Mouse (Mus musculus) ES-Bruce4 (cell line): ENCODE results near the gene Mlf2.

Source experiments
- CTCF ChIP-seq: IDR thresholded peaks from one replicate; pipeline ENCODE4 v1.8.1; 2011; ENCODE audit warnings: low read depth, low read length
- POLR2A ChIP-seq: IDR thresholded peaks from one replicate; pipeline ENCODE4 v1.8.1; 2011; ENCODE audit warnings: low read length; ENCODE audit not compliant: insufficient read depth

DNA sequence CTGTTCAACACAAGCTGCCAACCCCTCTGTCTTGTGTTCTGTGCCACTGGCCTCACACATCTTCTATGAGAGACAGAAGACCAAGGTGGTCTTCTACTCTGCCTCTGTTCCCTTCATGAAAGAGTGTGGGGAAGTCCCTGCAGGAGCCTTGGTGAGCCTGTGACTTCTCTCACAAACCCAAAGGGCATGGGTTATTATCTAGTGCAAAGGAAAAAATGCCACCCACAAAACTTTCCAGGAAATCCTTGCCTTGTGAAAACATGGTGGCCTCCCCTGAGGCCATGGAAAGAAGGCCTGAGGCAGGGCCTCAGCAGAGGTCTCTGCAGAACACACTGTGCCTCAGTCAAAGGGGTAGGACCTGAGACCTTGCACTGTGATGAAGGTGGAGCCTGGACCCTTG lies 29.3 kb upstream of the Mlf2 start:
- TF ChIP-seq CTCF (no peak), POLR2A (no peak)
